Mouse (Mus musculus): ENCODE measurements around the gene Ankrd13c. TPM values are rescaled to one million over a fixed set of nuclear protein-coding genes. Genes with fewer than 3 reads are reported as not detected.

Gene Ankrd13c
- 10 to 100 TPM; 57.5 to 64.7 TPM for total RNA-seq (2023)

DNA sequence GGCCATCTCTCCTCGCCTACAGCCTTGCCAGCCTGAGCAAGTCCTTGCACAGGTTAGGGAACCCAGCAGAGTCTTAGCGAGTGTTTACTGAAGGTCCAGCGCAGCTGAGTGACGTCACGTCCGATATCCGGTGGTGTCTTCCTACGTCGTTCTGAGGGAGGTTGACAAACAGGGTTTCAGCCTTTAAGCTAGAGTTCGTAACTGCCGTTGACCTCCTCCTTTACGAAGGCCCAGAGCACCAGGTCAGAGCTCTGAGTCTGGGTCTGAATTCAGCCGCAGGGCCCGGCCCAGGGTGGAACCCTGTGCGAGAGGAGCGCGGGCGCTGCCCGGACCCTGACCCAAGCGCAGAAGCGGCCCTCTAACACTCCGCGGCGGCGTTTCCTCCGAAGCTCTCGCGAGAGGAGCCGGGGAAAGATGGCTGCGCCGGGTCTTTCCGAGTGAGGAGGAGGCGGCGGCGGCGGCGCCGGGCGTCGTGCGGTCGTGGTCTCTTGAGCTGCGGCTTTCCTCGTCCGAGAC lies at the start of gene Ankrd13c:
TSS of gene Ankrd13c (plus strand) at position 397 of the 516 bp plus-strand sequence.

GRCm38 (mm10) chr3:157924692-157925328 lies 22.2 kb upstream of the Ankrd13c start, which contains the start of gene Cth:
Cth (minus strand) TSS chr3:157925077.

GRCm38 (mm10) chr3:158036329-158036988 lies 89.4 kb downstream of the Ankrd13c start, which contains the start of the genes Srsf11 and Lrrc40:
Srsf11 (minus strand) TSS chr3:158036639.
Lrrc40 (plus strand) TSS chr3:158036662.

Other genes starting within 250 kb of the Ankrd13c start
- gene Cth, start 22.2 kb upstream of the Ankrd13c start, total RNA-seq (2023), result not detected
- gene Srsf11, start 89.4 kb downstream of the Ankrd13c start, total RNA-seq (2023), result 100 to 1,000 TPM; 276 to 301 TPM
- 10 to 100 TPM; 14.8 to 15.5 TPM for gene Lrrc40, start 89.4 kb downstream of the Ankrd13c start, total RNA-seq (2023)

Measured in monocyte, adult 59 days (primary cell).